Mouse (Mus musculus) cerebellum, adult 9-11 months (tissue): Measurements from ENCODE around the gene Apobec3.

Experiments
- DNase-seq: peaks from one replicate; pipeline ENCODE4 v3.0.0; 2022

The Apobec3 gene

DNA sequence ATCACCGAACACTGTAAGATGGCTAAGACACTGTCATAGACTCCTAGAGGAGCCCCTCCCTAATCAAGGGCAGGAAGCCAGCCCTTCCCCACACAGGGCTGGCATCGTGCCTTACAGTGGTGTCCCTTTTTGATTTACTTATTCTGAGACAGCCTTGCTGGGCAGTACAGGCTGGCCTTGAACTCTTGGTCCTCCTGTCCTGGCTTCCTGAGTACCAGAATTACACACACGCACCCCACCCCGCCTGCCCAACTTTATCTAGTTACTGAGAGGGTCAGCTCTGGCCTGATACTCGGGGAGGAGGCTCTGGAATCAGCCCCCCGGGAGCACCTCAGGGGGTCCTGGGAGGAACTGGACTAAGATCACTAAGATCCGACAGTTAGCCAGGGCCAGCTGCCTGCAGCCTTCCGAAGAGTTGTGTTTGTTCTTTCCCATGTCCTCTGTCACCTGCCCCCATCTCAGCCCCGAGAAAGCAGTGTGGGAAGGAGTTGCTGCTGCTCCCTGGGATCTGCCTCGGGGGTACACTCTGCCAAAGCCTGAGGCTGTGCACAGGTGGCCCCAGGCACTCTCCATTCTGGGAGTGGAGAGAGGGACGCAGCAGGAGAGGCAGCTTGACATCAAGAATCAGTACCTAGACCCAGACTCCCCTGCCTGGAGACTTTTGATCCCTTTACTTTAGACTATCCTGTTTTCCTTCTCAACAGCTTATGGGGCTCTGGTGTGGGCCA lies 61.2 kb downstream of the Apobec3 start:
- DNase-seq = no peak

DNA sequence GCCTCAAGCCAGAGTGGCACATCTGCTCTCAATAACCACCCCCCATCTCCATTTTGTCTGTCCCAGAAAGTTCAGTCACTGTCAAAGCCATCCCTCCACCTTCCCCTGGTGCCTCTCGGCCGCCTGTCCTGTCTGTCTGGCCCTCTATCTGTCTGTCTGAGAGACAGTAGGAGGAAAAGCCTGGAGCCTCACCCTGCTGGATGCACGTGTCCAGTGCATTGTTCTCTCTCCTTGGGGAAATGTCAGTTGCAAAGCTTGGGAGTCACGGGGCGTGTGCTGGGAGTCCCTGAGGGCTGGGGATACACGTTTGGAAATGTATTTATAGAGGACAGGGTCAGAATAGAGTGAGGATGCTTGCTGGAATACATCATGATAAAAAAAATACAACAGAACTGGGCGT lies 62.0 kb downstream of the Apobec3 start:
- DNase-seq = no peak

DNA sequence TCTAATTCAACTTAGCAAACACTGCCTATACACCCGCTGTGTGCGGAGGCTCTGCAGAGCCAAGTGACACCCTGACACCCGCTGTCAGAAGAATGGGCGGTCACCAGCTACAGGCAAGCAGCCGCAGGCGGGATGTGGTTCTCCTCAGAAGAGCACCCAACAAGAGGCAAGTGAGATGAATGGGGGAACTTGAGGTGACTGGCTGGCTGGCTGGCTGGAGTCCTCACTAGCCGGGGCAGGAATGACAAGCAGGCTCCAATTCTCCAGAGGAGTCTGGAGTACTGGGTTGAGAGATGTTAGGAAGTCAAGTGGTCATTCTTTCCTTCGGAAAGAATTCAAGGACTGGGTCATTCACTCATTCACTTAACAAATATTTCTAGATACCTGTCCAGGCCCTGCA lies 65.1 kb downstream of the Apobec3 start:
- DNase-seq = no peak

DNA sequence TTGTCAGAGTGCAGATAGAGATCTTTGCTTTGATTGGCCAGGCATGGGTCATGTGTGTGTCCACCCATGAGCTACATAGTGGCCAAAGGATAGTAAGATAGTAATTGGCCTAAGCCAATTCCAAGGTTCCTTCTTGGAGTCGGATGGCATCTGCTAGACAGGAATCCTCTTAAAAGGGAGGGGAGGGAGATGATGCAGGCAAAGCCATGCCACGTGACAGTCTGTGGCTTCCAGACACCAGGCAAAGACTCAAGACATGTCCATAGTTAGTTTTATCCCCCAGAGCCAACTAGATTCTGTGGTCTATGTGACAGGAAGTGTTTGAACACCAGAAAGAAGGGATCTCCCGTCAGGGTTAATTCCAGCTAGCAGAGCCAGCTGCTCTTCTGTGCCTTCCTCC lies 67.0 kb downstream of the Apobec3 start:
- no peak for DNase-seq

DNA sequence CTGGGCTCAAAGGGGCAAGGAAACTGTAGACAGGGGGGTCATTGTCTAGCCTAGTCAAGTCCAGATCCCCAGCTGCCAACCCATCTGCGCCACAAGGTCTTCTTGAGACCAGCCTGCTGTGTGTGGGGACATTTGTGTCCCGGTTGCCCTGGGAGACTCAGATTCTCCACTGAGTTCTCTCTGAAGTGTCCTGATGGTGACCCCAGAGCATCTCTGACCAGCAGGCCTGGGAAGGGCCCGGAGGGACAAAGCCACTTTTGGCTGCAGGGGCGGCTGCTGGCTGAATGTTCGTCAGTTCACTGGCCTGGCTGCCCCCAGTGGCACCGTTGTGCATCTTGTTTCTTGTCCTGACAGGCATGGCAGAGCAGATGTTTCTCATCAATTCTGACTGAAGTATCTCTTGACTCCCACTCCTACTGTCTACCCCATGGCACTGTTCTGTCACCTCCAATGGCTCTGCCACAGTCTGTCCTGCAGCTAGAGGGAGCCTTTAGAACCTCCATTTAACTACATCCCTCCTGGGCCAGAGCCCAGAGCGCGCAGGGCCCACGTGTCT lies 70.0 kb downstream of the Apobec3 start:
- DNase-seq = peak; percentile 21

DNA sequence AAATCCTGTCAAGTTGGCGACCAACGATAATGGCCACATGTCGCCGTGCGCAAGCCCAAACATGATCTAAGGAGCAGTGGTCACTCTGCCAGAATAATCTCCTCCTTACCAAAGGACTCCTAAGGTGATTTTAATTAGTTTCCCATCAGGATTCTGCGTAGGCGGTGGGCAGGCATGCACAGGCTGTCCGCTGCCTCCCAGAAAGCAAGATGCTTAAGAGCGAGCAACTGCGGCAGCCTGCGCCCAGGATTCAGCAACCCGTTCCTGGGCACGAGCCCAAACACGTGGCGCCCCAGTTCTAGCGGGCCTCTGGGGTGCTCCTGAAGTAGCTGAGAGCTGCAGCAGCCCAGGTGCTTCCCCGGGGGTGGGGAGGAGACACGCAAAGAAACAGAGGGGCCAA lies 71.2 kb downstream of the Apobec3 start:
- DNase-seq = peak; percentile 87

DNA sequence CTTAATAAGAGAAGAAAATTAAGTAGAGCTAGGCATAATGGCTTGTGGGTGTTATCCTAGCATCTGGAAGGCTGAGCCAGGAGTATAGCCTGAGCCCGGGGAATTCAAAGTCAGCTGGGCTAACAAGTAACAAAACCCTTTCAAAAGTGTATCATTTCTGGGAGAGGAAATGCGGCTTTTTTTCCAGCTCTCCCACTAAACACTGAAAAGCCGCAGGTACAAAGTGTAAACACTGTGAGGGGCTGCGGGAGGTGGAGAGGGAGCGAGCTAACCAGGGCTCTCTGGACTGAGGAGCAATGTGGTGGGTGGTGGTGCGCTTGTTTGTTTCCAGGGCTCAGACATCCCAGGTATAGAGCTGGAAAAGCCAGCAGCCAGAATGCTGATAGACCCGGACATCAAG lies 72.9 kb downstream of the Apobec3 start:
- no peak for DNase-seq
